Mouse (Mus musculus) CH12.LX (cell line): ENCODE data around the gene Elovl5.

ENCODE experiments used
- CTCF ChIP-seq, 2 experiments: IDR thresholded peaks in 1 of 2; conservative IDR thresholded peaks in 1 of 2; 2 replicates each; pipeline ENCODE4 v1.5.1; 2011 to 2012; ENCODE audit warnings: low read depth in 2 of 2, low read length in 2 of 2, improper control_type of control experiment in 1 of 2, inconsistent platforms in 1 of 2, mild to moderate bottlenecking in 1 of 2, moderate library complexity in 1 of 2
- HCFC1 ChIP-seq: IDR thresholded peaks from 2 replicates; pipeline ENCODE4 v1.6.1; 2012; ENCODE audit warnings: low read depth, mild to moderate bottlenecking, inconsistent platforms, low read length, improper control_type of control experiment
- POLR2A ChIP-seq: IDR thresholded peaks from 2 replicates; pipeline ENCODE4 v1.6.1; 2011; ENCODE audit warnings: low read depth, mild to moderate bottlenecking, improper control_type of control experiment, low read length
- POLR2AphosphoS2 ChIP-seq: IDR thresholded peaks from 2 replicates; pipeline ENCODE4 v1.6.1; 2011; ENCODE audit warnings: low read depth, low read length, improper control_type of control experiment

GRCm38 (mm10) chr9:77954981-77955380, 37.8 kb downstream of the Elovl5 start:
- no peak for TF ChIP-seq HCFC1
- TF ChIP-seq CTCF (conservative IDR thresholded peaks at IDR 0.05 in 1 of 2, IDR thresholded peaks at IDR 0.05 in 1 of 2; ENCODE audit: low read depth in 2 of 2, low read length in 2 of 2) = no peak
- no peak for TF ChIP-seq POLR2A
- no peak for TF ChIP-seq POLR2AphosphoS2
